Mouse (Mus musculus) kidney, embryonic 15.5 days (tissue): ENCODE measurements around the gene Sox13. TPM values are rescaled to one million over a fixed set of nuclear protein-coding genes. Genes with fewer than 3 reads are reported as not detected.

Experiments
- ATAC-seq: fragments of 200-750 bp; cut with Nextera tagmentation; replicated peaks from 2 replicates; pipeline ENCODE4 v1.8.0; 2017; ENCODE audit warnings: moderate TSS enrichment; ENCODE audit not compliant: low FRiP score
- H3K27ac ChIP-seq: fragments of 300-500 bp; sonication (generic); 2 replicates; pipeline ENCODE4 v1.5.1; 2015; ENCODE audit warnings: mild to moderate bottlenecking, inconsistent platforms
- H3K27me3 ChIP-seq: fragments of 300-500 bp; sonication (generic); 2 replicates; pipeline ENCODE4 v1.6.1; 2015; ENCODE audit warnings: inconsistent platforms
- H3K36me3 ChIP-seq: fragments of 300-500 bp; sonication (generic); 2 replicates; pipeline ENCODE4 v1.6.1; 2015; ENCODE audit warnings: inconsistent platforms
- H3K4me1 ChIP-seq: fragments of 300-500 bp; sonication (generic); 2 replicates; pipeline ENCODE4 v1.6.1; 2015; ENCODE audit warnings: inconsistent platforms
- H3K4me2 ChIP-seq: fragments of 300-500 bp; sonication (generic); 2 replicates; pipeline ENCODE4 v1.6.1; 2015; ENCODE audit warnings: moderate library complexity, mild to moderate bottlenecking, inconsistent platforms
- H3K4me3 ChIP-seq: fragments of 300-500 bp; sonication (generic); replicated peaks from 2 replicates; pipeline ENCODE4 v1.5.1; 2015; ENCODE audit warnings: mild to moderate bottlenecking, inconsistent platforms
- H3K9ac ChIP-seq: fragments of 300-500 bp; sonication (generic); 2 replicates; pipeline ENCODE4 v1.6.1; 2015; ENCODE audit warnings: mild to moderate bottlenecking, inconsistent platforms
- H3K9me3 ChIP-seq: fragments of 300-500 bp; sonication (generic); replicated peaks from 2 replicates; pipeline ENCODE4 v1.6.1; 2016; ENCODE audit warnings: inconsistent platforms
- WGBS: fragments of 180-500 bp; shearing (Covaris S2); methylation state at CpG from one replicate; pipeline ENCODE4 v1.1.7; 2015; ENCODE audit warnings: mixed read lengths; 5-methylcytosine and 5-hydroxymethylcytosine counted together
- polyA plus RNA-seq: library from polyadenylated mRNA; unstranded; fragments of >200 nt; fragmentation: Nextera tagmentation; extraction: Ambion mirVana; gene quantifications from 2 replicates; pipeline ENCODE4 v1.2.1, GENCODE M21; 2015

Sox13 gene
- polyA plus RNA-seq, 1 experiment from 2014 or later: 16.2 TPM

DNA sequence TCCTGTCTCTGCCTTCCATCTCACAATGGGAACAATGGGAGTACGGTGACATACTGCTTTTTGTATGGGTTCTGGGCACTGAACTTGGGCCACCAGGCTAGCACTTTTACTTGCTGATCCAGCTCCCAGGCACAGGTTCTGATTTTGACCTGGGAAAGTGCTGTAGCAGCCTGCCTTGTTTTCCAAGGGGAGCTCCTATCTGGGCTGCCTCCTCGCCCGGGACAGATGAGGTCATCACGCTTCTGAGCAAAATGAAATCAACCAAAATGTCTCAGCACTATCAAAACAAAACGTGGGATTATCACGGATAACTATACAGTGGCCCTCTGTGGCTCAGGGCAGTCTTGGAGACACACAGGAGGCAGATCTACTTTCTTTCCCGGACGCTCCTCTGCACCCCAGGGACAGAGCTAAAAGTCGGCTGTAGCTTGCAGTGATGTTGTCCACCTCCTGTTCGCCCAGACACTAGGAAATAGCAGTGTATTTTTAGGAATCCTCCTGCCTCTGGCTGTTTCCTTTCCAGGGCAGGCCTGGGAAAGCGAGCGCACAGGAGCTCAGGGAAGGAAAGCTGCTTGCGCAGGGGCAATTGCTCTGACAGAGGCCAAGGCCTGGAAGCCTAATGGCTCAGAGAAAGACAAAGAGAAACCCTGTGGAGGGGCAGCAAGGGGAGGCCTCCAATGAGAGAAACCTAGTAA lies 27.8 kb upstream of the Sox13 start:
- no peaks in the 10 kb centered on the region for H3K27me3 ChIP-seq
- H3K27ac ChIP-seq: peak overlapping the region; percentile 77
- no peaks in the 10 kb centered on the region for H3K9me3 ChIP-seq
- WGBS: 51% methylated on average over 13 of the region's 13 CpGs
- no peak overlapping the region for H3K4me3 ChIP-seq
- no peak for ATAC-seq
- no peaks in the 10 kb centered on the region for H3K36me3 ChIP-seq
- no peak overlapping the region for H3K4me2 ChIP-seq
- H3K9ac ChIP-seq: no peak overlapping the region
- H3K4me1 ChIP-seq: peaks cover 29% of the 10 kb centered on the region

DNA sequence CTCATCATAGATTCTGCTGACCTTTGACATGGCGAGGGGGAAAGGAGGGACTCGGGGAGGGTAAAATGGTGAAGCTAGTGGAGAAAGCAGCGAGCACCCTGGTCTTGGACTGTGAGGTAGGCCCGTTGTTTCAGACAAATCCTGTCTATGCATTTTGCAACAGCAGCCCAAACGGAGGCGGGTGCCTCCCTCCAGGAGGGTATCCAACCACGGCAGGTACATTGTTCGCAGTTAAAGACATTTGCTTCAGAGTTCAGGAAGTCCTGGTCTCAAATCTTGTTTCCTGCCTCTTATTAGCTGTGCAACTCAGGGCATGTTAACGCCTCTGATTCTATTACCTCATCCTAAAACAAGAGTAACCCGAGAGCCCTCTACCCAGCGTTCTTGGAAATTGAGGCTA lies 26.8 kb upstream of the Sox13 start:
- Histone ChIP-seq H3K4me1 (peaks cover 29% of the 10 kb centered on the region), H3K27ac (peak overlapping the region; percentile 77; the same call in 1 of the 2 replicates), H3K9ac (no peak overlapping the region), H3K27me3 (no peaks in the 10 kb centered on the region), H3K4me2 (no peak overlapping the region), H3K9me3 (no peaks in the 10 kb centered on the region), H3K36me3 (no peaks in the 10 kb centered on the region), H3K4me3 (no peak overlapping the region)
- 60% methylated on average over 11 of the region's 11 CpGs for WGBS
- no peak for ATAC-seq

DNA sequence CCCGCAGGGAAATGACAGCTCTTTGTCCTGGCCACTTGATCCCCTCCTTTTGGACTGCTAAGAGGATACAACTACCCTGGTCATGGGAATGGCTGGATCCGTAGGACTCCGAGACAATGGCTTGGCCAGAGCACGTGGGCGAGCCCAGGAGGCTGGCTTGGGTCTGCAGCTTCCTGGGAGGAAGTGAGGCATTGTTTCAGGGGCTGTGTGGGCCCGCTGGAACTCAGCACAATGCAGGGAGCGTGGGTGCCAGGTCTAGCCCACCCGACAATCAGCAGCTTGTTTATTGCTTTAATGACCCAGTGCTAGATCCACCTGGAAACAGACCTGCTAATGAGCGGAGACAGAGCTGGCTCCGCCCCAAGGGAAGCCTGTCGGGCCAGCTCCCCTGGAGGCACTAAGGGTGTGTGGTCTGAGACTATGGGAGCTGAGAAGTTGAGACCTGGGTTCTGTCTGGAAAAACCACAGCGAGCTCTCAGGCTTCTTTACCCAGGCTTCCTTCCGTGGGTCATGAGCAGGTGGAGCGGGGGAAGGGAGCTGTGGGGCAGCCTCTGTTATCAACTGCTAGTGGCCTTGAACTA lies 24.3 kb upstream of the Sox13 start:
- Histone ChIP-seq H3K27ac (0 out of 2 replicates have a peak overlapping the region, but pooled peaks have one; percentile 43), H3K4me1 (peaks cover 29% of the 10 kb centered on the region), H3K36me3 (no peaks in the 10 kb centered on the region), H3K4me2 (peak overlapping the region; percentile 5; the same call in 1 of the 2 replicates), H3K9me3 (no peaks in the 10 kb centered on the region), H3K27me3 (no peaks in the 10 kb centered on the region), H3K4me3 (no peak overlapping the region), H3K9ac (no peak overlapping the region)
- whole genome bisulfite sequencing: 22% methylated on average over 14 of the region's 14 CpGs
- peak; percentile 44 for ATAC-seq

DNA sequence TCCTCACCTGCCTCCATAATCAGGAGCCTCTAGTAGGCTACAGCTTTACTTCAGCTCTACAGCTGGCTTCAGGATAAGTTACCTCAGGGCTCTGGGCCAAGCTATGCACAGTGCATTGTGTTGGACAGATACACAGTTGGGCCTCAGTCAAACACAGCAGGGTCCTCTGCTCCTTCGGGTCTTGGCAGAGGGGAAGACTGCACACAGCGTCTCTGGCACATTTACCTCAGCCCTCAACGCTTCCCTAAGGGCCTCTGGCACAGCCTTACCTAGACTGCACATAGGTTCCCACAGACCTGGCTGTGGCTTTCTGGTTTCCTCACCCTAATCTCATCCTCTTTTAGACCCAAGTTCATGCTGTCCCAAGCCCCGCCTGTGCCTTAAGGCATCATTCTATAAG lies 22.1 kb upstream of the Sox13 start:
- Histone ChIP-seq H3K27ac (no peak overlapping the region), H3K9me3 (no peaks in the 10 kb centered on the region; the same call in 1 of the 2 replicates), H3K36me3 (no peaks in the 10 kb centered on the region), H3K9ac (no peak overlapping the region), H3K27me3 (no peaks in the 10 kb centered on the region), H3K4me3 (no peak overlapping the region), H3K4me2 (no peak overlapping the region), H3K4me1 (peaks cover 13% of the 10 kb centered on the region)
- no peak for ATAC-seq
- 91% methylated on average over 4 of the region's 4 CpGs for WGBS

DNA sequence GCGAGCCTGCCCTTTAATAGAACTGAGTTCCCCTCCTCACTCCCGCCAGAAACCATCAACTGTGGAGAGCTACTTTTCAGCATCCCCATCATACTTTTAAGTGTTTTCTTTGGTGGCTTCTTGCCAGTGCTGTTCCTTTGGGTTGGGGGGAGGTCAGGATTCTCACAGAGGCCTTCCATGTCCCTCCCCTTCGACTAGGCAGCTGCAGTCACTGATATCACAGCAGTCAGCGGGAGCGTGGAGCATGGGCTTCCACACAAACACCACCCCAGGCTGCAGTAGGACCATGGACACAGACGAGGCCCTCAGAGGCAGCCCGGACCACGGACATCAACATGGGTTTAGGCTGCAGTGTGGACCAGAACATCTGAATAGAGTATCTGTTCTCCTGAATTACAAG lies 20.1 kb upstream of the Sox13 start:
- H3K4me3 ChIP-seq: no peak overlapping the region
- no peak overlapping the region for H3K4me2 ChIP-seq
- H3K4me1 ChIP-seq: peaks cover 8% of the 10 kb centered on the region
- H3K9me3 ChIP-seq: no peaks in the 10 kb centered on the region; the same call in 1 of the 2 replicates
- no peaks in the 10 kb centered on the region for H3K36me3 ChIP-seq
- no peak for ATAC-seq
- H3K9ac ChIP-seq: no peak overlapping the region
- H3K27me3 ChIP-seq: no peaks in the 10 kb centered on the region
- H3K27ac ChIP-seq: no peak overlapping the region
- 74% methylated on average over 8 of the region's 8 CpGs for WGBS

DNA sequence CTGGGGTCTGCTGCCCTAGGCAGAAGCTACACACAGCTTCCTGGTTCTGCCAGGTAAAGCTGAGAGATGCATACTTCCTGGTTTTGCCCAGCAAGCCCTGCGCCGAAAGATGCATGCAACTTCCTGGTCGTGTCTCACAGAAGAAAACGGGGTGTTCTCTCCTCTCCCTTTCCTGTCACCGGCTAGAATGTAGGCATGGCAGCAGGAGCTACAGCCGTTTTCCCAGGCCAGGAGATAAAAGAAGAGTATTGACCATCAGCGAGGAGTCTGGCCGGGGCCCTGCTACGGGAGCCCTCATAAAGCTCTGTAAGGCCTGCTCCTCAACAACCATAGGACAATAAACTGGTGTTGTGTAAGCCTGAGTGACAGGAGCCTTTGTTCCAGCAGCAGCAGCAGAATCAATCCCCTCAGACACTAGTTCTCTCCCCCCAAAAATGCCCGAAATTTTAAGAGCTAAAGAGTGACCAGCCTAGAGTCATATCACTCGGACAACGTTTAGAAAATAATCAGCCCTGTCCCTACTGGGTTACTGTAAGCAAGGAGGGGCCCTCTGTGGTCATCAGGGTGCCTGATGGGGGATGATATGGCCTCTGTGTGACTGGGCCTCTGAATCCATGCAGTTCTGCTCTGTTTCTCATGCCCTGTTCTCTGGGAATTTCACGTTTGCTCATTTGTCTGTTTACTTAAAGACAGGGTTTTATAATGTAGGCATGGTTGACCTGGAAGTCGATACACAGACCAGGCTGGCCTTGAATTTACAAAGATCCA lies 13.9 kb upstream of the Sox13 start:
- no peak for ATAC-seq
- H3K9me3 ChIP-seq: no peaks in the 10 kb centered on the region
- no peaks in the 10 kb centered on the region for H3K36me3 ChIP-seq
- no peak overlapping the region for H3K27ac ChIP-seq
- H3K27me3 ChIP-seq: no peaks in the 10 kb centered on the region
- H3K4me1 ChIP-seq: peaks cover 24% of the 10 kb centered on the region
- H3K9ac ChIP-seq: no peak overlapping the region
- no peak overlapping the region for H3K4me2 ChIP-seq
- WGBS: 36% methylated on average over 14 of the region's 14 CpGs
- no peak overlapping the region for H3K4me3 ChIP-seq

DNA sequence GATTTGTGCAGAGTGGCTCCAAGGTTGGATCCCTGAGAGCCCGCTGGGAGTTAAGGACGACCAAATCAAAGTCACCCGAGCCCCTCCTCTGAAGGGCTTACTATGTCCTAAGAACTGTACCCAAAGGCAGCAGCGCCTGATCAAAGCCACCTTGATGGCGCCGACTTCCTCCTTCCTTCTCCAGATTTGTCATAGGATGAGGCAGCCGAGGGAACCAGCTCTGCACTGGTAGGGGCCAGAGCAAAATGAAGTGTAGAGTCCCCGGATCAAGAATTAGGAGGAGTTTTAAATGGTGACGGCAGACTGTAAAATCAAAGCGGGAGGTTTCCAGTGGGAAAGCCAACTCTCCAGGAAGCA lies 10.6 kb upstream of the Sox13 start:
- peak overlapping the region; percentile 36 for H3K4me3 ChIP-seq
- H3K4me1 ChIP-seq: peaks cover 30% of the 10 kb centered on the region
- peak overlapping the region; percentile 80 for H3K27ac ChIP-seq
- peak overlapping the region; percentile 57 for H3K4me2 ChIP-seq
- peak overlapping the region; percentile 14; the same call in 1 of the 2 replicates for H3K9ac ChIP-seq
- ATAC-seq: no peak; the same call in 1 of the 2 replicates
- peaks cover 2% of the 10 kb centered on the region; the same call in 1 of the 2 replicates for H3K9me3 ChIP-seq
- no peaks in the 10 kb centered on the region for H3K36me3 ChIP-seq
- 7% methylated on average over 10 of the region's 10 CpGs for WGBS
- H3K27me3 ChIP-seq: no peaks in the 10 kb centered on the region

DNA sequence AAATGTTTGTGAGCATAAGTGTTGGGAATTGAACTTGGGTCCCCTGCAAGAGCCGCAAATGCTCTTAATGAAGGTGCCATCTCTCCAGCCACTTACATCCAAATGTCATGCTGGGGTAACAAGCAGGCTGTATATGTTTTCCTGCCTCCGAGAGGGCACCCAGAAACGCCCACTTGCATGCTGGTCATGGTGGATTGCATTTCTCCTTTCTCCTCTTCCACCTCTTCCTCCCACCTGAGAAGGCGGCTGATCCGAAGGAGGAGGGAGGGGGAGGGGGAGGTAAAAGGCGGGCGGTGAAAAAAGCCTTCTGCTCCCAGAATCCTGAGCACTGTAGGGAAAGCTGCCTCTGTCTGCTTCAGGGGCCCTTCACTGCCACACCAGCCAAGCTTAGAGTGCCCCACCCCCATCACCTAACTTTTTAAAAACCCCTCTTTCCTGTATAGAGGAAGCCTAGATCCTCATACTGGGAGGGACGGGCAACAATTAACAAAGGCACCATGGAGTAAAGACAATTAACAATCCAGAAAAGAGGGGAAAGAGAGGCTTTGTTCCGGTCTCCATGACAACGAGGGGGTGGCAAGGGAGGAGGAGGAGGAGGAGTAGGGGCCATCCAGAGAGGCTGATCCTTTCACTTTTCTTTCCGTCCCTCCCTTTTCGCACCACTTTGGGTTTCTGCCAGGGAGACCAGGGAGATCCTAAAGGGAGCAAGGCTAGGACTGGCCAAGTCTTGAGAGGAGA lies 10.0 kb upstream of the Sox13 start:
- ATAC-seq: peak; percentile 82
- Histone ChIP-seq H3K4me3 (peak overlapping the region; percentile 36), H3K4me2 (peak overlapping the region; percentile 57), H3K27me3 (no peaks in the 10 kb centered on the region), H3K27ac (peak overlapping the region; percentile 80), H3K4me1 (peaks cover 30% of the 10 kb centered on the region), H3K36me3 (no peaks in the 10 kb centered on the region), H3K9me3 (peaks cover 8% of the 10 kb centered on the region), H3K9ac (peak overlapping the region; percentile 14; the same call in 1 of the 2 replicates)
- WGBS: 8% methylated on average over 10 of the region's 12 CpGs

DNA sequence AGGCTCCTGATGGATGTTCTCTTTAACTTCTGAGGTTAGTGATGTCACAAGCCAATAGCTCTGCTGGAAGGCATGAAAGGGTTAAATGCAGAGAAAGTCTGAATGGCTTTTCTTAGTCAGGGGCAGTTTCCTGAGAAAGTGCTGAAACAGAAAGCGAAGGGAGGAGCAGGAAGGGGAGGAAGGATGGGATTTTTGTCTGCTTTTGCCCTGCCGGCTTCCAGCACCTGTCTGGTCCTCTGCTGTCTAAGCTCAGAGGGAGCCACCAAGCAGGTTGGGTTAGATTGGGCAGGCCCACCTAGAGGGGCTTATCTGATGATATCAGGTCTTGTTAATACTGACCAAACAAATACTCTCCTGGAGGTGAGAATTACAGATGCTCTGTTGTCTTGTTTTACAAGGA lies 8.4 kb upstream of the Sox13 start:
- WGBS: 17% methylated on average over 2 of the region's 2 CpGs
- peaks cover 26% of the 10 kb centered on the region for H3K4me1 ChIP-seq
- H3K27ac ChIP-seq: no peak overlapping the region
- ATAC-seq: no peak
- no peaks in the 10 kb centered on the region for H3K27me3 ChIP-seq
- H3K9ac ChIP-seq: no peak overlapping the region
- peaks cover 8% of the 10 kb centered on the region for H3K9me3 ChIP-seq
- H3K4me3 ChIP-seq: no peak overlapping the region
- H3K4me2 ChIP-seq: no peak overlapping the region
- H3K36me3 ChIP-seq: no peaks in the 10 kb centered on the region

DNA sequence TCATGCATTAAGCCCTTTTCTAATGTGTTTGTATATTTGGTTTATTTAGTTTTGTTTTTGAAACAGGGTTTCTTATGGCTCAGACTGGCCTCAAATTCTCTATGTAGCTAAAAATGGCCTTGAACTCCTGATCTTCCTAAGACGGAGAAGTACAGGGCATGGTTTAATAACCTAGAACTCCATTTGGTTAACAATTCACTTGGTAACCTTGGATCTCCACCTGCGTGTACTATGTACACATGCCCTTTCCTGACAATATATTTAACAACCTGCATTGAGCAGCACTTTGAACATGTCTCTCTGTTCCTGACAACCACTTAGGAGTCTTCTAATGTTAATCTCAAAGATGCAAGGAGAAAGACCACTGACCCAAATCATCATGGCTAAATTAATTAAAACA lies 7.0 kb upstream of the Sox13 start:
- no peaks in the 10 kb centered on the region for H3K27me3 ChIP-seq
- no peak overlapping the region for H3K4me2 ChIP-seq
- H3K27ac ChIP-seq: no peak overlapping the region
- no peak overlapping the region for H3K9ac ChIP-seq
- no peak for ATAC-seq
- peaks cover 26% of the 10 kb centered on the region for H3K4me1 ChIP-seq
- WGBS: 75% methylated on average over 2 of the region's 2 CpGs
- no peak overlapping the region for H3K4me3 ChIP-seq
- H3K9me3 ChIP-seq: peaks cover 8% of the 10 kb centered on the region
- no peaks in the 10 kb centered on the region for H3K36me3 ChIP-seq

DNA sequence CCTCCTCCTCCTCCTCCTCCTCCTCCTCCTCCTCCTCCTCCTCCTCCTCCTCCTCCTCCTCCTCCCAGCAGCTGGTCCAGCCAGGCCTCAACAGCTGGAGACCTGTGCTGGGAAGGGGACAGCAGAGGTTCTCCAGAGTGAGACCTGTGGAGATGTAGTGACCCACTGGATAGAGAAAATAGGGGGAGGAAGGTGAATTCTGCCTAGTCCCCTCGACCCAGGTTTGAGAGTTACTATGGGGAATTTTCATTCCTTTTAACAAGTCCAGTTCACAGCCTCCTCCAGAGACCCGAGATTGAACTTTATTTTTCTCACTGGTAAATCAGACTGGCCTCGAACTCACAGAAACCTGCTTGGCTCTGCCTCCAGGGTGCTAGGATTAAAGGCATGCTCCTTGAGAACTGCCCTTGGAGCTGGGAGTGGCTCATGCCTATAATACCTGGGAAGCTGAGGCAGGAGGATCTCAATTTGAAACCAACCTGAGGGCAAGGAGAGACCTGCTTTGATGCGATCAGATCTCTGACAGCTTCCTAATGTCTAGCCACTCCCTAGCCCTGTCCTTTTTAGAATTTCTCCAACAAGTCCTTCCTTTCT lies 467 bp upstream of the Sox13 start:
- H3K4me2 ChIP-seq: peak overlapping the region; percentile 94
- H3K9me3 ChIP-seq: peaks cover 5% of the 10 kb centered on the region
- no peaks in the 10 kb centered on the region for H3K36me3 ChIP-seq
- 50% methylated on average over 4 of the region's 4 CpGs for WGBS
- ATAC-seq: no peak
- no peak overlapping the region for H3K9ac ChIP-seq
- no peaks in the 10 kb centered on the region for H3K27me3 ChIP-seq
- peak overlapping the region; percentile 64 for H3K27ac ChIP-seq
- peaks cover 33% of the 10 kb centered on the region for H3K4me1 ChIP-seq
- H3K4me3 ChIP-seq: peak overlapping the region; percentile 92
